9 mouse cellular contexts compared by ENCODE assay signal in the genomic region with DNA sequence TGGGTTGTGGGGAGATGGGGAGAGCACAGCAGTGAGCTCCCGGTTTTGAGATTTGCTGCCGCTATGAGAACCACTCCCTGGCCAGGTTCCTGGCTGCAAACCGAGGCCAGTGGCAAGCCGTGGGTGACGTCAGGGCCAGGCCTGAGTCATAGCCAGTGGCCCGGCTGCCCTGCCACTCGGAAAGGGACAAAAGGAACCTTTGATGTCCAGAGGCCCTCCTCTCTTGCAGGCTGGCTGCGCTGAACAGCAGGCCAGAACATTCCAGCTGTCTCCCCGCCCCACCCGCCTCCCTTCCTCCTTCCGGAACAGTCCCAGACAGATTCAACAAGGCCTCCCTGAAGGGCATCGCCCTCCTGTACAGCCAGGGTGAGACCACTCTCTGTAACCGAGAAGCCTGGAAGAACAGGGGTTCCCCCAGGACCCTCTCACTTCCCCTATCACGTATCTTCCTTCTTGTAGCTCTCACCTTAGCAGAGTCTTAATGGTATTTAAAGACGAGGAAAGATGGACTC. TPM values are rescaled to one million over a fixed set of nuclear protein-coding genes. Genes with fewer than 3 reads are reported as not detected.
DNase-seq lines count a peak whose midpoint lies in the region; ATAC-seq and TF ChIP-seq lines count a peak whose summit lies in the region.
"Had no signal": no experiment of that assay in that cellular context is flagged by ENCODE, and none has a peak within 500 bp of the region (broad histone marks: within the 10 kb centered on the region; RNA-seq: fewer than 3 reads in every experiment).

A gene (minus strand): TSS at position 229 of the 512 bp plus-strand sequence.

- ATAC-seq in forebrain, embryonic 15.5 days (replicated peaks): no peak; the same call in 1 of the 2 replicates
- ATAC-seq in liver, postnatal 0 days: peak; percentile 58; the same call in 1 of the 2 replicates
- ATAC-seq in neural tube, embryonic 14.5 days (ENCODE audit: low read depth): 0 out of 2 replicates have a peak, but pooled peaks have one; percentile 38

- H3K36me3 ChIP-seq in forebrain, embryonic 15.5 days: no peaks in the 10 kb centered on the region
- H3K36me3 ChIP-seq in liver, postnatal 0 days (replicated peaks; ENCODE audit: insufficient read depth, low read length): no peaks in the 10 kb centered on the region
- no peaks in the 10 kb centered on the region for H3K36me3 ChIP-seq in neural tube, embryonic 14.5 days (ENCODE audit: control insufficient read depth, insufficient read depth, low read length)

- intact Hi-C loops in heart, postnatal 14 days (cut with DNase I): no loop called here

- no peaks in the 10 kb centered on the region for H3K27me3 ChIP-seq in forebrain, embryonic 15.5 days
- H3K27me3 ChIP-seq in liver, postnatal 0 days (ENCODE audit: insufficient read depth, low read length): no peaks in the 10 kb centered on the region
- H3K27me3 ChIP-seq in neural tube, embryonic 14.5 days (ENCODE audit: control insufficient read depth, insufficient read depth, low read length): no peaks in the 10 kb centered on the region

- no peaks in the 10 kb centered on the region for H3K9me3 ChIP-seq in forebrain, embryonic 15.5 days
- H3K9me3 ChIP-seq in liver, postnatal 0 days (ENCODE audit: low read length): no peaks in the 10 kb centered on the region
- no peaks in the 10 kb centered on the region for H3K9me3 ChIP-seq in neural tube, embryonic 14.5 days (ENCODE audit: control insufficient read depth, low read length)

- DNase-seq in ES-CJ7 (ENCODE audit: low read depth, low spot score): peak; percentile 56
- peak; percentile 46 for DNase-seq in brain, embryonic 14.5 days (ENCODE audit: low read depth)
- DNase-seq in heart, postnatal 14 days: peak; percentile 85 to 87
- peak; percentile 78 to 88 for DNase-seq in kidney, postnatal 4 days
- peak; percentile 39 for DNase-seq in liver, postnatal 0 days
- peak; percentile 69 to 83 for DNase-seq in urinary bladder, postnatal 36 days (ENCODE audit: low spot score in 2 of 2)

- no peak within 1 kb of the TSS for H3K4me3 ChIP-seq in forebrain, embryonic 15.5 days
- no peak within 1 kb of the TSS for H3K4me3 ChIP-seq in liver, postnatal 0 days (ENCODE audit: low read depth, low read length)
- H3K4me3 ChIP-seq in neural tube, embryonic 14.5 days (ENCODE audit: low read depth, low read length): no peak within 1 kb of the TSS
- H3K4me3 ChIP-seq: erythroblast, embryonic 14.5 days had no signal

- TF ChIP-seq CTCF in brain, embryonic 14.5 days (IDR thresholded peaks at IDR 0.05; ENCODE audit: borderline replicate concordance, extremely low read depth, insufficient read depth, insufficient read length): no peak
- no peak for TF ChIP-seq CTCF in liver, postnatal 0 days (IDR thresholded peaks at IDR 0.05; ENCODE audit: low read depth)

- H3K9ac ChIP-seq in forebrain, embryonic 15.5 days (replicated peaks): no peak within 1 kb of the TSS
- H3K9ac ChIP-seq in liver, postnatal 0 days (replicated peaks): no peak within 1 kb of the TSS
- H3K9ac ChIP-seq in neural tube, embryonic 14.5 days (replicated peaks; ENCODE audit: low read depth, low read length): no peak within 1 kb of the TSS

- TF ChIP-seq EP300 in liver, postnatal 0 days (IDR thresholded peaks at IDR 0.05; ENCODE audit: low read depth): no peak

- H3K4me1 ChIP-seq in forebrain, embryonic 15.5 days: no peaks in the 10 kb centered on the region
- H3K4me1 ChIP-seq in liver, postnatal 0 days (ENCODE audit: insufficient read depth): no peaks in the 10 kb centered on the region; the same call in 1 of the 2 replicates
- H3K4me1 ChIP-seq in neural tube, embryonic 14.5 days (ENCODE audit: control insufficient read depth, insufficient read depth, low read length): no peaks in the 10 kb centered on the region

- 59% methylated on average over 15 of the region's 15 CpGs for WGBS in forebrain, embryonic 15.5 days
- WGBS in liver, postnatal 0 days (ENCODE audit: insufficient replicate concordance): 75% methylated on average over 14 of the region's 15 CpGs
- WGBS in neural tube, embryonic 14.5 days: 52% methylated on average over 13 of the region's 15 CpGs

- H3K4me2 ChIP-seq in forebrain, embryonic 15.5 days (replicated peaks): no peak within 1 kb of the TSS
- H3K4me2 ChIP-seq in liver, postnatal 0 days (ENCODE audit: low read depth, low read length): no peak within 1 kb of the TSS
- H3K4me2 ChIP-seq in neural tube, embryonic 14.5 days (ENCODE audit: low read depth, low read length): no peak within 1 kb of the TSS; the same call in 1 of the 2 replicates

- no peak within 1 kb of the TSS for H3K27ac ChIP-seq in forebrain, embryonic 15.5 days (replicated peaks)
- 0 out of 2 replicates have a peak within 1 kb of the TSS, but pooled peaks have one; percentile 11 for H3K27ac ChIP-seq in liver, postnatal 0 days (ENCODE audit: low read depth)
- no peak within 1 kb of the TSS for H3K27ac ChIP-seq in neural tube, embryonic 14.5 days (ENCODE audit: low read depth, low read length)

- no peak for TF ChIP-seq POLR2A in brain, embryonic 14.5 days (IDR thresholded peaks at IDR 0.05; ENCODE audit: borderline replicate concordance, extremely low read depth, insufficient read depth, insufficient read length, poor library complexity, severe bottlenecking)

RNA-seq across cellular contexts. Expression of the gene that starts here (rescaled TPM):
- polyA plus RNA-seq in brain, embryonic 14.5 days (2012; rRNA removed): 8.3 and 15.0 TPM in 2 replicates
- 48.2 and 51.0 TPM in 2 replicates for polyA plus RNA-seq in forebrain, embryonic 15.5 days (2015; fragmentation: Nextera tagmentation; extraction: Ambion mirVana)
- 10 to 100 TPM; 28.5 to 35.0 TPM for total RNA-seq in heart, postnatal 14 days (2021)
- polyA plus RNA-seq in liver, postnatal 0 days (2015; fragmentation: Nextera tagmentation; extraction: Ambion mirVana): 6.0 and 7.5 TPM in 2 replicates
- 55.0 and 71.2 TPM in 2 replicates for polyA plus RNA-seq in neural tube, embryonic 14.5 days (2014; fragmentation: Nextera tagmentation; extraction: Ambion mirVana)
